Mouse (Mus musculus) right cerebral cortex, adult 18-20 months (tissue): ENCODE measurements at regions not wholly inside any gene's neighbourhood (a gene's known extent, or its start where the extent isn't known, plus 50 kb on each side); places are given as distances from the start of the nearest gene placed in this dataset.

Experiments used
- DNase-seq: peaks from one replicate; pipeline ENCODE4 v3.0.0; 2022; ENCODE audit warnings: mixed read lengths

DNA sequence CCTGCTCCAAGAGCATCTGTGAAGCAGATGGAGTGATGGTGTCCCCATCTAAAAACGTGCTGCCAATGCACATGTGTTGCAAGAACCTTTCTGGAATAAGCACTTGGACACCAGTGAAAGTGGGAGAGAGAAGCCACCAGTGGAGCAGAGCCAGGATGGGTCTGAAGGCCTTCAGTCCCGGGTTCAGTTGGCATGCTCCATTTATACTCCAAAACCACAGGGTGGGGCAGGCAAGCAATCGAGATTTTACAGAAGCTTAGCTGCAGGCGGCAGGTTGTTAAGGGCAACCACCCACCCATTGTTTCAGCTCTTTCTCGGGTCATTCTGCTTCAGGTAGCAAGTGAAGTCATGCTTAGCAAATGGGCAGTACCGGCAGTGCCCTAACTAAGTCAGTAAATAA is 51.8 kb upstream of the Sv2b start:
- DNase-seq = no peak

DNA sequence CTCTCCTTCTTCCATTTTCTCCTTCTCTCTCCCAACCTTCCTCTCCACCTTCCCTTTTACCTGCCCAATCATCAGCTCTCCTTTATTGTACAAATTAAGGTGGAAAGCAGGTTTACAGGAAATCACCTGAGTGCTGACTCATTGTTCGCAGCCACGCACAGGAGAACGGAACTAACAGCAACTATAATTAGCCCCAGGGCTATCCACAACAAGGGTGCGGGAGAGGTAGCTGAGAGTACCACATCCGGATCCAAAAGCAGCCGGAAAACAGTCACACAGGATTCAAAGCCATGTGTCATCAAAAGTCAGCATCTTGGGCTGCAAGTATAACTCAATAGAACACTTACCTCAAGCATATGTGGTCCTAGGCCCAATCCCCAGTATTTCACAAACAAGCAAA is 53.5 kb upstream of the Sv2b start:
- DNase-seq = no peak

DNA sequence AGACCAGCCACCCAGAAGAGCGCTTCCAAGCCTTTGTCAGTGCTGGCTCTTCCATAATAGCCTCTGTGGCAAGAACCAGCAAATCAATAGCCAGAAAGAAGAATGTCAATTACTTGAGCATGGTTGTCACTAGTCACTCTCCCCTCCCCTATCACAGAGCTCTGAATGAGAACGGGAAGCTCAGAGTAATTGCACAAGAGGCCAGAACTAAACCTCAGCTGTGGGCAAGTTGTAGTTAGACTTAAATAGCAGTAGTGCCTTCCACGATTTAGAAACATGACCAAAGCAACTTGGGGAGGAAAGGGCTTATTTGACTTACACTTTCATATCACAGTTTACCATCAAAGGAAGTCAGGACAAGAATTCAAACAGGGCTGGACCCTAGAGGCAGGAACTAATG is 56.4 kb upstream of the Sv2b start:
- no peak for DNase-seq

DNA sequence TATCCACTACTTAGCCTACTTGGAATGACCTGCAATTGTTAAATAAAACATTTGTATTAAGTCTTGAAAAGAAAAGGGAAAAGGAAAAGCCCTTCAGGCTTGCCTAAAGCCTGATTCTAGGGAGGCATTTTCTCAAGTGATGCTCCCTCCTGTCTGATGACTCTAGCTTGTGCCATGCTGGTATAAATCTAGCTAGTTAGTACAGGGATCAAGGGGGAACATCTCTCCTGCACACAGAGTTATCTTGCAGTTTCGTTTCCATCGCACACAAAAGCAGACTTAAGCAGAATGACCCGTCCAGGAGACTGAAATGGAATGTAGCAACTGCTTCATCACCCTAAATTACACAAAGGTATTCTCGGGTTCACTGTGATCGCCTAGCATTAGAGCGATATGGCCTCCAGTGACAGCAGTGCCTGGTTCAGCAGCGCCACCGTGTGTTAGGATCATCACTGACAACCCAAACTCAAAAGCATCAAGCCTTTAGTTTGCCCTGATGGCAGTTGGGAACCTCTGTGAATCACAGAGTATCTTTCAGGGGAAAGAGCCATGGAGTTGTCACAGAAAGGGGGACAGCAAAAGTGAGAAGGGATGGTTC is 57.3 kb upstream of the Sv2b start:
- peak; percentile 84 for DNase-seq

DNA sequence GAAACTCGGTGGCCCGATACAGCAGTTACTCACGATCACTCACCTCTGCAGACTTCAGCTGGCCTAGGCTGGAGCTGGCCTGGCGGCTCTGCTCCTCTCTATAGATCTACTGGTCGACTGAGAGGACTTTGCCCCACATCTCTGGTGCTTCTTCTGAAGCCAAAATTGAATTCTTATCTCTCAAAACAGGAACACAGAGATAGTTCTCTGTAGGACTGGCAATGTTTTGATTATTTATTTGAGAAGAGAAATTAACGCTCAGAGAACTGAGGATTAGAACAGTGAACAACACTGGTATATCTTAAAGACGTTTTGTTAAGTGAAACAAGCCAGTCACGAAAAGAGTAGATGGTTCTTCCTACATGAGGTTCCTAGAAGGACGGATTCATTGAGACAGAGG is 59.3 kb upstream of the Sv2b start:
- DNase-seq = no peak

DNA sequence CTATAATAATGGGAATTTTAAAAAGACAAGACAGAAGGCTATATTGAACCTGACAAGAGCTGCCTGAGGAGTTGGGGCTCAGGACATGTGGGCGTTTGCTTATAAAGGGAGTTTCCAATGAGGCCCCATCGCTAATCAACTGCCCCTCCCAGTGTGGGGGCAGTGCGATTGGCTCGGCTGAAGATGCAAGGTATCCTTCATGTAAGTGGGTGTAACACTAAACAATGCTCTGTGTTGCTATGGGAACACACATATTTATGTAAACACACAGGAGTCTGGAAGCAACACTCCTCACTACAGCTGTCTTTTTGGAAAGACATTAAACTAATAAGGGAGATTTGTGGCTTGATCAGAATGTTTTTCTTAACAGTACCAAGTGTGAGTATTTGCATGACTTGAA is 60.3 kb upstream of the Sv2b start:
- no peak for DNase-seq

DNA sequence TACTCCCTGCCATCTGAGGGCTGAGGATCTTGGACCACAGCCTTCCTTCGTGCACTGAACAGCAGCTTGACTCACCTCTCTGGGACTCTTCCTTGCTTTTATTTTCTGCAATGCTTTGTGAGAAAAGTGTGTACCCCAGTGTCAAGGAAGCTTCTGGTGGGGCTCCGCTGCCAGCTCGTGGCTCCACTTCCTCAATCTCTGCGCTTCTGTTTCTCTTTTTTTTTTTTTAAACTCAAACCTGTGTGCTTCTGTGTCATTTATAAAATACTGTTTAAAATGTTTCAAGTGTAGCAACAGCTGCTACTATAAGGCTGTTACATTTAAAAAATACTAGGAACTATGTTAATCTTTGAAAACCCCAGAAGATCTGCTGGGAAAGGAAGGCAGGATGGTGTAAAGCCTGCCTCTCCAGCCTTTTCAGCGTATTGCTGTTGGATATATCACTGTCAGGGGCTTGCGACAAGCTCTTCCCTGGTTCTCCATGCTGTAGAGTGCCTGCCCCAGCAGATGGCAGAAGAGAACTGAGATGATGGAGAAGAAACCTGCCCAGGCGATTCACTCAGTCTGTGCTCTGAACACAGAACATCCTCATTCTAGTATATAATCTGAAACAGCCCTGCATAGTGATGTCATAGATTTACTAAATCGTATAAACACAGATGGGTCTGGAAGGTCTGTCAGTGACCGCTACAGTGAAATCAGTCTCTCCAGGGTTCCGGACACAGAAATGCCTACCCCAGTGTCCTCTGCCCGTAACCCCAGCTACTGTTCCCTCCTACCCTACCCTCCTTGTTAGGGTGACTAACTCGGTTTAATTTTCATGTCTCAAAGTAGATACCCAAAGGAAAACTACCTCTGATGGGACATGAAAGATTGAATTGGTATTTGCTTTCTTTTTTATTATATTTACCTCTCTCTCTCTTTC is 61.8 kb upstream of the Sv2b start:
- peak; percentile 87 for DNase-seq

DNA sequence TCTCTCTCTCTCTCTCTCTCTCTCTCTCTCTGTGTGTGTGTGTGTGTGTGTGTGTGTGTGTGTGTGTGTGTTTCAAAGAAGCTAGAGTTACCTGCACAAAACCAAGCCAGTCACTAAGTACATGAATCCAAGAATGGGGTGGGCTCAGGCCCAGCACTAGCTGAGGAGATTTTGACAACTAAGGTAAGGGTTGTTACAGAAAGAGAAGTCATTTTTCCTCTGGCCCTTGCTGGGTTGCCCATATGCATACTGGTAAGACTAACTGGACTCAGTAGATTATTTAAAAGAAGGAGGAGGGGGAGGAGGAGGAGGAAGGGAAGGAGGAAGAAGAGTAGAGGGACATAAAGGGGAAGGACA is 62.4 kb upstream of the Sv2b start:
- DNase-seq = no peak

DNA sequence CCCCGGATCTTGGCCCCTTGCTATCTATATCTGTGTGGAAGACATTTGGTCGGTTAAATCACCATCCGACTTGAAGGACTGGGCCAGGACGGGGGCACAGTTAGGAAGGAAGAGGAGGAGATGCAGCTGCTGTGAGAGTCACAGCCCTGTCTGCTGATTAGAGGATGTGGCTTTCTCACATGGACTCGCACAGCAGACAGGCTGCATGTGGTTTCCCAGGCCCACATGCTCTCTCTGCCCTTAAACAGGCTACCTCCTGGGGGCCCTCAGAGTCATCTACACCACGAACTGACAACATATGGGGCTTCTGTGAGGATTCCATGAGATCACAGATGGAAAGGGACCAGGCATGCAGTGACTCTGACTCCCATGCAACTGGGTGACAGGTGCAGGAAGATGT is 62.9 kb upstream of the Sv2b start:
- no peak for DNase-seq

DNA sequence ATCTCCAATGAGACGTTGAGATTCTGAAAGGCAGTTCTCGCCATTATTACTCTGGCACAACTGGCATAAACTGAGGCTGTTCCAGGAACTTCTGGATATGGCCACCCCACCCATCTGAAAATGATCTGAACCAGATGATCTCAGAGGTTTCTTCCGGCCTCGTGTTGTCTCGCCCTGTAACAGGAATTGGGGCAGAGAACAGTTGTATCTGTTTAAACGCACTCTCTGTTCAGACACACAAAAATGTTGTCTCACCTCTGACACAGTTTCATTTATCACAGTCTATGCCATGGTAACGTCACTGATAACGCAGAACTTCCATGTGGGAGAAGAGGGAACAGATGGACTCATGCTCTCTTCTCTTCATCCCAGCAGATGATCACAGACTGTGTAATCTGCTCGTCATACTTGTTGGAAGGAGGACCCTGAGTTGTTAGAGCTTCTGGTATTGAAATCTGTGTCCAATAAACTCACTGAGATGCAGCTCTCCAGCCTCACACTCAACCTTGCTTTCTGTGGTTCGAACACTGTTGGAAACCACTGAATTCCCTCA is 63.9 kb upstream of the Sv2b start:
- no peak for DNase-seq

DNA sequence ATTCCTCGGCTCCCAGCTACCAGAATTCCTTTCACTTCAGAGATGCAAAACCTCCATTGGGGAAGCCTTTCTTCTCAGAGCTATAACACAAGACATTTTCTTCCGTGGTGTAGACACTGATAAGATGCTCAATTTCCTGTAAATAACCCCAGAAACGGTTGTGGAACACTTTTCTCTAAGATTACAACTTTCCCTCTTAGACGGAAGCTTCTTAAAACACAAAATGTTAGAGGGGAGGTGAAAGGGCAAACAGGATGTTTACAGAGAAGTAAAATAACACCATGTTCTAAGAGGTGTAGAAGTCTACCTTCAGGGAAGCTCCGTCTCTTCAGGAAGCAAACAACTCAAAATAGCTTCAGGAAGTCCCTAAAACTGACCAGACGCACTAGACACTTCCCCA is 65.4 kb upstream of the Sv2b start:
- no peak for DNase-seq

DNA sequence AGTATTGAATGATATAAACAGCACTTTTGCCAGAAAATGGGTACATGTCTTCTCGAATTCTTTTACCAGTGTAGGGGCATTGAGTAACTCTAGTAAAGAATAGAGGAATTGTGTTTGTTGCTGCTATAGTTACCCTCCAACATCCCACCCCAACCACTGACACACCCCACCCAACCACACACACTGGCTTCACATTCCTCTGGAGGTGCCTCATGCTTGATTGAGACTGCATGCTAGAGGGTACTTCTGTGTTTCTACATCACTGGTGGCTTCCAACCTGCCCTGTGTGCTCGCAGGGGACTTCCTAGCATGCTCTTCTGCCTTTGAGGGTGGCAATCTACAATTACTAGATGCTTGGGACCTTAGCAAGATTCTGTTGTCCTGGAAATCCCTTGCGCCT is 70.5 kb upstream of the Sv2b start:
- DNase-seq = no peak

DNA sequence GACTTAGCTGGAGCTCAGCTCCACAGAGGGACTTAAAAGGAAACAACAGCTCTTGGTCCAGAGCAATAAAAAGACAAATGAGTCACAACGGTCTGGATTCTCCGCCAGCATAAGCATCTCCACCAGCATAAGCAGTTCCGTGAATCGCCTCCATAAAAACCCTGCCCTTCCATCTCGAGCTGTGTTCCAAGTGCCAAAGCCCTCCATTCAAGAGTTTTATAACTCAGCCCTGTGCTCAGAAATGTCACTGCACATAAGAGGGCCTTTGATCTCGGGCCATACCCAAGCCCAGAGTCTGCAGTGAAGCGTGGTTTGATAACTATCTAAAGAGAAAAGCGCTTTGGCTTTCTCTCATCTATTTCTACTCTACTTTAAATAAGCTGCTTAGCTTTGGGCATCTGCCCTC is 70.8 kb upstream of the Akap13 start:
- DNase-seq = peak; percentile 38

DNA sequence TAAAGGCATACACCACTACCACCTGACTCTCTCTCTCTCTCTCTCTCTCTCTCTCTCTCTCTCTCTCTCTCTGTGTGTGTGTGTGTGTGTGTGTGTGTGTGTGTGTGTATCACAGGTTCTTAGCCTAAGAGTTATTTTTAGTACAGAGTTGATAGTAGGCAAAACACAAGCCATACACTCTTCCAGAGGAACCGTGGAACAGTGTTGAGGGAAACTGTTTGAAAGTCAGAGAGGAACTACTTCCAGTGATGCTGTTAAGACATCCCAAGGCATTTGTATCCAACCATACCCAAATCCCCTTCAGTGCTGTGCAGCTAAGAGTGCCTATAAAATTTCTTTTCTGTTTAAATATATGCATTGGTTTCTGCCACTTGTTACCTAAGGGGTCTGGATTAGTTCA is 68.3 kb upstream of the Akap13 start:
- no peak for DNase-seq

DNA sequence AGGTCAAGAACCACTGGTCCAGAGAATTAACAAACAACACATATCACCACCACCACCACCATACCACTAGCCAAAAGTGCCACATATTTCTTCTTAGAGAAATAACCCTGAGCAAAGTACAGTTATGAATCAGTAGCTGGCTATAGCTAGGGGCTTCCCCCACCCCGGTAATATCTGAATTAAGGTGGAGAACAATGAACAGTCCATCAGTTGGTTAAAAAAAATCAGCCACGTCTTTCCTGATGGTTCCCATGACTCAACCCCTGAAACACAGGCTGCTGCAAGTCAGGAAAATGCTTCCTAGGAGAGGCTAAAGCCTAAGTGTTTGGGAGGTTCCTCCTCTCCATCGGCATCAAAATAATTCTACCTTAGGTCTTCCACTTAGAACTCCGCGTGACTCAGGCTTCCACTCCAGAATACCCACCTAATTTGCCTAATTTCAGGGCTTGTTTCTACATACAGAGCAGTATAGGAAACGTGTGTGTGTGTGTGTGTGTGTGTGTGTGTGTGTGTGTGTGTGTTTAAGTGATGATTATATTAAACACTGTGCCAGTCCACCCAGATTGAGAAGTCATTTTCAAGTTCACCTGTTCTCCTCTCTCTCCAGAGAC is 67.4 kb upstream of the Akap13 start:
- DNase-seq = no peak

DNA sequence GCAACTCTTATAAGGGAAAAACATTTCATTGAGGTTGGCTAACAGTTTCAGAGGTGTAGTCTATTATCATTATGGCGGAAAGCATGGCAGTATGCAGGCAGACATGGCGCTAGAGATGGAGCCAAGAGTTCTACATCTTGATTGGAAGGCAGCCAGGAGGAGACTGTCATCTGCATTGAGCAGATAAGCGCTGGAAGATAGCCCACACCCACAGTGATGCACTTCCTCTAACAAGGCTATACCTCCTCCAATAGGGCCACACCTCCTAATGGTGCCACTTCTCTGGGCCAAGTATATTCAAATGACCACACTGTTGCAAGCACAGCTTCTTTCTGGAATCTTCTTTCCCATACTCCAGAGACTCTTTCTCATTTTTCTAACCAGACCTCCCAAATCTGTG is 65.2 kb upstream of the Akap13 start:
- no peak for DNase-seq

DNA sequence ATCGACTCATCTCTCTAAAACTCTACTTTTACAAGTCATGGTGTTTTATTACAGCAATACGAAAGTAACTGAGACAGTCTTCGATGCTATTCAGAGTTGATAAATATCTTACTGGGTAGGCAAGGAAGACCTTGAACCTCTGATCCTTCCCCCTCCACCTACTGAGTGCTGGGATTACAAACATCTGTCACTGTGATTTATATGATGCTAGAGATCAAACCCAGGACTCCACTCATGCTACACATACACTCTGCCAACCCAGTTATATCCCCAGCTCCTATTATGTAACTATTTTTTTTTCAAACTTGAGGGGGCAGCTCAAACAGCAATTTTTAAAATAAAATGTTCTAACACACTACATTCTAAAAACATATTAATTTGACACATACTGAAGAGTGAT is 62.6 kb upstream of the Akap13 start:
- DNase-seq = no peak

DNA sequence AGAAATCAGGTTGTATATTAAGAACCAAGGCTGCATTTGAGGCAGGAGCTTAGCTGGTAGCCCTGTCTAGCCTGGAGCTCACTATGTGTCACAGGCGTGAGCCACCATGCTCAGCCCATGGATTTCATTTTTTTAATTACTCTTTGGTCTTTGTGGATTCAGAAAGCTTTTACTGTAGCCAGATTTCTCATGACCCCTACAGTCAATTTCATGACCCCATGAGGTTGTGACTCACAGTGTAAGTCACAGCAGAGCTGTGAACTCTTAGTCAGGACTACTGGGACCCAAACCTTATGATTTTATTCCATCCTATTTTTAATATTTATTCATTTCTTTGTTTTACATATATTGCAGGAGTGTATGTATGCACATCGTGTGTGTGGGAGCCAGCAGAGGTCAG is 61.9 kb upstream of the Akap13 start:
- DNase-seq = no peak

DNA sequence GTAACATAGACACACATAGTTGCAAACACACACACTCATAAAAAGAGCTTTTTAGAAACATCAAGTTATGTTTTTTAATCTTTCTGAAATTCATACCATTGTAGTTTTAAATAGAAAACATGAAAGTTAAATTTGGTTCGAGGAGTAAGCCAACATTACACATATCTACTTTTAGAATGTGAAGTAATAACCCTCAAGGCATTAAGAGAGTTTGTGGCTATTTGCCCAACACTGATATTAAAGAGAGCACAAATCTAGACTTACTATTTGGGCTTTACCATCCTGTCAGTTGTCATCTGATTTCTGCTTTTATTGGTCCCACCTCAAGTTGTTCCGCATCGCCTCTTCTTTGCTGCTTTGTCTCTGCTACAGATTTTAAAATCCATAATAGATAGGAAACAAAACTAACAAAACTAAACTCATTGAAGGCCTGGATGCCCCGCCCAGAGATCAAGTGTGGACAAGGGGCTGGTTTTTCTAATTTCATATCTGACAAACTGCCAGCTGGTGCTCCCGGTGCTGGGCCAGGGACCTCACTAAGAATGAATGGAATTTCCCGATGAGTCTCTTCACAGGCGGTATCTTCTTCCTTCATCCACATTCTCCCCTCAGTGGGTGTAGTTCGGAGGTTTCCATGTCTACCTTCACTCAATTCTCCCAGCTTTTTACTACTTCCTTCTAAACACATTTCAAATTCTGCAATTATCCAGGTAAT is 60.3 kb upstream of the Akap13 start:
- DNase-seq = no peak

DNA sequence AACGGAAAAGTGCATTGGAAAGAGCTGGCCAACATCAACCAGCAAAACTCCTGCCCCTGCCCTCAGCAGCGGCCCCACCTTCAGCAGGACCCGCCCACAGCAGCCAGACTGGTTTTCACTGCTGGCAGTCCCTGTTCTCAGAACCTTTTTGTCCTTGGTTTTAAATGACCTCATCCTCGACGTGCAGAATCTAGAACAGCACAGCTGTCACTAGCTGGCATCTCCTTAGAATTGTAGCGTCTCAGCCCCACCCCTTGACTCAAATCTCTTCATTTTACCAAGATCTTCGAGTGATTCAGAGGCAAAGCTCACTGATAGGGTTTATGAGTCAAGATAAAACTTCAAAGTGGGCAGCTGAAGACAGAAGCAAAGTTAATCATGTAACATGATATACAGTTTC is 57.8 kb upstream of the Akap13 start:
- DNase-seq = peak; percentile 19

DNA sequence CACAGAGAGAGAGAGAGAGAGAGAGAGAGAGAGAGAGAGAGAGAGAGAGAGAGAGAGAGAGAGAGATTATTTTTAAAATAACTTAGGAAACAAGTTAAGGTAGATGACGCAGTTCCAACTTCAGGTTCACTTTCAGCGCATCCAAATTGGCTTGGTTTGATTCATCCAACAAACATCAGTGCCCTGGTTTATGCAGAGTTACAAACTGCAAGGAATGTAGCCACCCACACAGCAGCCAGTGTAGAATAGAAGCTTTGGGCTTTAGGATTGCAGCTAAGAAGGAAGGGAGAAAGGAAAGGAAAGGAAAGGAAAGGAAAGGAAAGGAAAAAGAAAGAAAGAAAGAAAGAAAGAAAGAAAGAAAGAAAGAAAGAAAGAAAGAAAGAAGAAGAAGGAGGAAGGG is 56.9 kb upstream of the Akap13 start:
- DNase-seq = peak; percentile 55

DNA sequence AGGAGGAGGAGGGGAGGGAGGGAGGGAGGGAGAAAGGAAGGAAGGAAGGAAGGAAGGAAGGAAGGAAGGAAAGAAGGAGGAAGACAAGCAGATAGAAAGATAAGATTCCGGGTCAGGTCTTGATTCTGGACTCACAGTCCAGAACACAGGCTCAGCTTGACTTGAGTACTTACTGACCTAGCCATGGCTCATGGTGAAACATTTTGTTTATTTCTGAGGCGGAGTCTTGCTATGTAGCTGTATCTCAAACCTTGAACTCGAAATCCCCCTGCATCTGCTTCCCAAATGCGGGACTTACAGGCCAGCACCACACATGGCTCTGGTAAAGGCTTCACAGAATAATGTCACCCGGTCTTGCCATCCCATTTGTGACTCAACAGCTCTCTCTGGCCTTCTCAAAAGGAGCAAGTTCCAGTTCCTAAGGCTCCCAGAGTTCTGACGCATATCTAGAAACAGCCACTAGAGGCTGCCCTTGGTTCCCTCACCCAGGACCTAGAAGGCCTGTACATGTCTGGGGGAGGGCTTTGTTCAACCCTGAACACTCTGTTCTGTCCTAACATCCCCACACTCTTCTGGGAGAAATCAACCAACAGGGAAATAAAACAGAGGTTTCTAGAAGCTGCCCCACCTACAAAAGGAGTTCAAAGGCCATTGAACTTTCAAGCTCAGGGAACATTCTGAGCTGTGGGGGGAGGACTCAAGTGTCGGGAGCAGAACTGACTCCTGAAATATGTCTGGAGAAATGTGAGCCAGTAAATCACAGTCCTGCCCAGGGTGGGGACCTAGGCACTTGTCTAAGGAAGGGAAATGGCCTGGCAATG is 56.2 kb upstream of the Akap13 start:
- DNase-seq = peak; percentile 40

DNA sequence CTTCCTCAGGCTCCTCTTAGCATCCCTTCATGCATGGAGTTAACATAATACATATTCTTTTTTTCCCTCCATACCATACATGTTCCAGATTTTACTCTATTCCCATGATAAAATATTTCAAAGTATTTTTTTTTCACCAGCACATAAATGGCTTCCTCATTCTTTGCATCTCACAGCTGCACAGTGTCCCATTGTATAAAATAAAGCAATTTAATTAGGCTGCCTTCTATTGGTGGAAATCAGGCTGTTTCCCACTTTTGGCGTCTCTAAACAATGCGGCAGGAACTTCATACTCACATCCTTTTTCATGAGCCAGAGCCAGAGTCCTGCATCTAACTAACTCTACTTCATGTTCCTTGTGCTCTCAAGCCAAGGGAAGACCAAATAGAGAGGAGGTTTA is 54.9 kb upstream of the Akap13 start:
- DNase-seq = no peak
